Mouse (Mus musculus): Measurements from ENCODE around the gene Pim3.

The Pim3 gene

GRCm38 (mm10) chr15:88837199-88837932 lies 24.6 kb upstream of the Pim3 start:
- peak in 1 of 2 experiments; percentile 11 for DNase-seq (ENCODE audit: low read depth in 1 of 2, low spot score in 2 of 2)

- no peak for DNase-seq (ENCODE audit: low read depth in 1 of 2, low spot score in 2 of 2)
Observed at GRCm38 (mm10) chr15:88837977-88838376, 24.0 kb upstream of the Pim3 start.

GRCm38 (mm10) chr15:88839271-88839670 lies 22.7 kb upstream of the Pim3 start:
- DNase-seq (ENCODE audit: low read depth in 1 of 2, low spot score in 2 of 2) = no peak

- DNase-seq (ENCODE audit: low read depth in 1 of 2, low spot score in 2 of 2) = no peak
Observed at GRCm38 (mm10) chr15:88840126-88840525, 21.9 kb upstream of the Pim3 start.

- no peak for DNase-seq (ENCODE audit: low read depth in 1 of 2, low spot score in 2 of 2)
Observed at GRCm38 (mm10) chr15:88841160-88841559, 20.8 kb upstream of the Pim3 start.

GRCm38 (mm10) chr15:88841580-88842299 lies 20.2 kb upstream of the Pim3 start:
- DNase-seq (ENCODE audit: low read depth in 1 of 2, low spot score in 2 of 2) = no peak

- no peak for DNase-seq (ENCODE audit: low read depth in 1 of 2, low spot score in 2 of 2)
Observed at GRCm38 (mm10) chr15:88842300-88842673, 19.7 kb upstream of the Pim3 start.

- DNase-seq (ENCODE audit: low read depth in 1 of 2, low spot score in 2 of 2) = no peak
Observed at GRCm38 (mm10) chr15:88843486-88844097, 18.4 kb upstream of the Pim3 start.

- DNase-seq (ENCODE audit: low read depth in 1 of 2, low spot score in 2 of 2) = no peak
Observed at GRCm38 (mm10) chr15:88844966-88845365, 17.0 kb upstream of the Pim3 start.

GRCm38 (mm10) chr15:88848661-88849060 lies 13.3 kb upstream of the Pim3 start:
- no peak for DNase-seq (ENCODE audit: low read depth in 1 of 2, low spot score in 2 of 2)

- DNase-seq (ENCODE audit: low read depth in 1 of 2, low spot score in 2 of 2) = no peak
Observed at GRCm38 (mm10) chr15:88849621-88850020, 12.4 kb upstream of the Pim3 start.

GRCm38 (mm10) chr15:88850146-88850826 lies 11.7 kb upstream of the Pim3 start:
- DNase-seq (ENCODE audit: low read depth in 1 of 2, low spot score in 2 of 2) = no peak

GRCm38 (mm10) chr15:88851076-88851475 lies 10.9 kb upstream of the Pim3 start:
- DNase-seq (ENCODE audit: low read depth in 1 of 2, low spot score in 2 of 2) = no peak

GRCm38 (mm10) chr15:88851507-88852149 lies 10.4 kb upstream of the Pim3 start:
- no peak for DNase-seq (ENCODE audit: low read depth in 1 of 2, low spot score in 2 of 2)

- DNase-seq (ENCODE audit: low read depth in 1 of 2, low spot score in 2 of 2) = no peak
Observed at GRCm38 (mm10) chr15:88853106-88853505, 8.9 kb upstream of the Pim3 start.

- no peak for DNase-seq (ENCODE audit: low read depth in 1 of 2, low spot score in 2 of 2)
Observed at GRCm38 (mm10) chr15:88854119-88854968, 7.6 kb upstream of the Pim3 start.

- no peak for DNase-seq (ENCODE audit: low read depth in 1 of 2, low spot score in 2 of 2)
Observed at GRCm38 (mm10) chr15:88854969-88855830, 6.8 kb upstream of the Pim3 start.

GRCm38 (mm10) chr15:88855896-88856417 lies 6.0 kb upstream of the Pim3 start:
- no peak for DNase-seq (ENCODE audit: low read depth in 1 of 2, low spot score in 2 of 2)

- no peak for DNase-seq (ENCODE audit: low read depth in 1 of 2, low spot score in 2 of 2)
Observed at GRCm38 (mm10) chr15:88856613-88857012, 5.4 kb upstream of the Pim3 start.
